Mouse (Mus musculus) MEL (cell line): ENCODE measurements around the gene Mfsd1.

ENCODE experiments used
- CHD1 ChIP-seq: IDR thresholded peaks from 2 replicates; pipeline ENCODE4 v1.6.1; 2012; ENCODE audit warnings: low read depth, mild to moderate bottlenecking, inconsistent platforms, low read length, improper control_type of control experiment
- CHD2 ChIP-seq: IDR thresholded peaks from 2 replicates; pipeline ENCODE4 v1.6.1; 2011; ENCODE audit warnings: low read length, improper control_type of control experiment
- E2F4 ChIP-seq: IDR thresholded peaks from 2 replicates; pipeline ENCODE4 v1.6.1; 2011; ENCODE audit warnings: low read depth, low read length, improper control_type of control experiment, borderline replicate concordance
- ELF1 ChIP-seq: IDR thresholded peaks from 2 replicates; pipeline ENCODE4 v1.6.1; 2014; ENCODE audit warnings: low read depth, mild to moderate bottlenecking, inconsistent platforms, low read length, improper control_type of control experiment, moderate library complexity
- EP300 ChIP-seq, 2 experiments: IDR thresholded peaks; 2 replicates each; pipeline ENCODE4 v1.6.1; 2011; ENCODE audit warnings: improper control_type of control experiment in 2 of 2, low read length in 2 of 2, low read depth in 1 of 2, mild to moderate bottlenecking in 1 of 2
- GATA1 ChIP-seq: IDR thresholded peaks from 2 replicates; pipeline ENCODE4 v1.6.1; 2011; ENCODE audit warnings: low read depth, low read length, improper control_type of control experiment
- MYB ChIP-seq: IDR thresholded peaks from 2 replicates; pipeline ENCODE4 v1.6.1; 2011; ENCODE audit warnings: mild to moderate bottlenecking, low read depth, low read length, improper control_type of control experiment
- MYC ChIP-seq: IDR thresholded peaks from 2 replicates; pipeline ENCODE4 v1.6.1; 2011; ENCODE audit warnings: low read depth, mild to moderate bottlenecking, low read length, improper control_type of control experiment, moderate library complexity
- POLR2A ChIP-seq, 2 experiments: IDR thresholded peaks; 2 replicates each; pipeline ENCODE4 v1.6.1; 2011 to 2012; ENCODE audit warnings: low read length in 2 of 2, mild to moderate bottlenecking in 2 of 2, control low read depth in 1 of 2, improper control_type of control experiment in 1 of 2, low read depth in 1 of 2, moderate library complexity in 1 of 2; ENCODE audit not compliant: control insufficient read depth in 1 of 2, insufficient read depth in 1 of 2, poor library complexity in 1 of 2
- SIN3A ChIP-seq: IDR thresholded peaks from 2 replicates; pipeline ENCODE4 v1.6.1; 2012; ENCODE audit warnings: low read length, improper control_type of control experiment, inconsistent platforms
- TBP ChIP-seq: IDR thresholded peaks from 2 replicates; pipeline ENCODE4 v1.8.0; 2011; ENCODE audit warnings: low read depth, low read length, improper control_type of control experiment
- UBTF ChIP-seq: IDR thresholded peaks from 2 replicates; pipeline ENCODE4 v1.6.1; 2012; ENCODE audit warnings: low read depth, mild to moderate bottlenecking, inconsistent platforms, low read length, improper control_type of control experiment, moderate library complexity, borderline replicate concordance; ENCODE audit not compliant: insufficient read depth

DNA sequence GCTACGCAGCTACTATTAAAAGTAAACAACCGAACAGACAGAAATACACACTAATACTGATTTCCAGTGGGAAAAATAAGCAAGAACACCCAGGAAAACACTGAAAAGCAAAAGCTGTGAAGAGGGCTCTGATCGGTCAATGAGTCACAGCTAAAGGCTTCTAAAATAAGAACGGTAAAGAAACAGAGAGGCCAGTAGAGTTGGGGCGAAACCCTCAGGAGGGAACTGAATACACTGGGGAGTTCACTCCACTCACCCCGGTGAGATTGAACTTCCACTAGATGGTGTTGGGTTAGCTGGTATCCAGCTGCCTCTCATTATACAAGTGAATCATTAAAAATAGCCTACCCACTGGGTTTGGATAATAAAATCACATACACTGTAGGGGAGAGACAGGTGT, 5.8 kb upstream of the Mfsd1 start:
- TF ChIP-seq GATA1 (no peak), POLR2A (IDR thresholded peaks at IDR 0.05; ENCODE audit: control insufficient read depth in 1 of 2, insufficient read depth in 1 of 2, low read depth in 1 of 2, low read length in 2 of 2, poor library complexity in 1 of 2) (no peak), UBTF (no peak), CHD1 (no peak), ELF1 (no peak), E2F4 (no peak), SIN3A (no peak), EP300 (IDR thresholded peaks at IDR 0.05; ENCODE audit: low read depth in 1 of 2, low read length in 2 of 2) (no peak), TBP (no peak), CHD2 (no peak), MYB (no peak), MYC (no peak)
